Mouse (Mus musculus) NIH3T3 (cell line): ENCODE measurements at regions not wholly inside any gene's neighbourhood (a gene's known extent, or its start where the extent isn't known, plus 50 kb on each side); places are given as distances from the start of the nearest gene placed in this dataset.

ENCODE experiments used
- DNase-seq: peaks from one replicate; pipeline ENCODE4 v3.0.0-alpha.2; 2012; ENCODE audit warnings: low read depth

DNA sequence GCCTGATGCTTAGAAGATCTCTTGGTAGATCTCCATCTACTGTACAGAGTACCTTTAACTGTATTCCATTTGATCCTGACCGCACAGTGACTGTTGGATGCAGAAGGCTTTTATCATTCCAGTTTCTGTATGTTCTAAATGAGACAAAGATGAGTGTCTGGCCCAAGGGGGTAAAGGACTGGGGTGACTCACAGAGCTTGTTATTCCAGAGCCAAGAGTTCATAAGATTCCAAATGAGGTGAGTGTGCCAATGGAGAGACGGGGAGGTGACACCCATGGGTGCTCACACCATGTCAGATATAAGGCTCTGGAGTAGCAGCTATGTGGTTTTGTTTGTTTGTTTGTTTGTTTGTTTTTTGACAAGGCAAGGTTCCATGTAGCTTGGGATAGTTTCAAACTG is 54.8 kb upstream of the Lclat1 start:
- peak; percentile 54 for DNase-seq

DNA sequence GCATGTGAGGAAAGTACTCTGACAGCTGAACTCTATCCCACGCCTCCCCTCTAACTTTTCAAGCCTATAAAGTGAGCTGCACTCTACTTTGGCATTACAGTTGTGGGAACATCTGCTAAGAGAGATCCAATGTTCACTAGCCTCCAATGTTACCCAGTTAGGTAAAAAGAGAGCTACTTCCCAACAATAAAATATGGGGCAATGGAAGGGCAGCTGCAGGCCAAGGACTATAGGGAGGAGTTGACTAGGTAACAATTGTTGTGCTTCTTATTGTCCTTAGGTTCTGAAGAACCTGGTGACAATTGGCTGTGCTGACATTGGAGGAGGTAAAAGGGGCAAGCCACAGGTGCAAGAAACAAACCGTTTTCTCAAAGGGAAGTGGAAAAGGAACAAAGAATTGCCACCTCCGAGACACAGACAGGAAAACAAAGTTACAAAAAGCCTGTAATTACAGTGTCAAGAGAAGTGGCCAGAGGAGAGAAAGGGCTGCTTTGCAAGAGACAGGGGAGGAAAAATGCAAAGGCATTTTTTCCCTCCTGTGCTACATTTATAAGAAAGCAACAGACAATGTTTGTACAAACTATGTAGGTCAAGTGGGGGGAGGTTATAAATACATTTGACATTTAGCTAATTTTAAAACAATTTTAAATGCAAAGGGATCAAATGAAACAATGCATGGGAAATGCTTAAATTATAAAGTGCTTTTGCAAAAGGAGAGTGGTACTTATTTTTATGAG is 54.1 kb upstream of the Lclat1 start:
- no peak for DNase-seq

DNA sequence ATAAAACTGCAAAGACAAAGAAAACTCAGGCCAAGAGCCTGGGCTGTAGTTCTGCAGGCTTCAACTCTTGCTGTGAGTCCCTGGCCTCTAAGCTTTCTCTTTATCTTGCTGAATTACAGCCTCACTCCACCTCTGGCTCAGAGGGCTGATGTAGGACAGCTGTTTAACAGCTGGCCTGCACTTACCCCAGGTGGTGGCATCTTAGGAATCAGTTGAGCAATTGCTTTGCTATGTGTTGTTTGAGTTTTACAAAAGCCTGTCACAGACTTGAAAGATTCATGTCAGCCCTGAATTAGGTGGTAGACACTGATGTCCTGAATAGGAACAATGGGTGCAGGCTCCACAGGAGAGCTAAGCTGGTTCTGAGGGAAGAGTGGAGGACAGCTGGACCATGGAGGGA is 53.6 kb upstream of the Lclat1 start:
- peak; percentile 33 for DNase-seq

DNA sequence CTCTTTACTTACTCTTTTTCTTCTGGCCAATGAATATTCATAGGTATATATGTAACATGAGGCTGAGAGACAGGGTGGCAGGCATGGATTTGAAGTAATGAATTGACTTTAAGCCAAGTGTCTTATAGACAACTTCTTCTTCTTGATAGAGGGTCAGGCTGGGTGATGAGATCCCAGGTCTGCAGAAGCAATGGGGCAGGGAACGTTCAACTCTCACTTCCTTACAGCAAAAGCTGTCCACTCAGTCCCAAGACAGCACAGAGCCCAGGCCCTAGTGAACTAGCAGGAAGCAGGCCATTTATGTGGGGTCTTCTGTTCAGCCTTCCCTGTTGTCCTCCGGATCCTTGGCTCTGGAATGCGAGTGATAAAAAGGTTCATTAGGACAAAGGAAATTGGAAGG is 52.6 kb upstream of the Lclat1 start:
- DNase-seq: no peak

DNA sequence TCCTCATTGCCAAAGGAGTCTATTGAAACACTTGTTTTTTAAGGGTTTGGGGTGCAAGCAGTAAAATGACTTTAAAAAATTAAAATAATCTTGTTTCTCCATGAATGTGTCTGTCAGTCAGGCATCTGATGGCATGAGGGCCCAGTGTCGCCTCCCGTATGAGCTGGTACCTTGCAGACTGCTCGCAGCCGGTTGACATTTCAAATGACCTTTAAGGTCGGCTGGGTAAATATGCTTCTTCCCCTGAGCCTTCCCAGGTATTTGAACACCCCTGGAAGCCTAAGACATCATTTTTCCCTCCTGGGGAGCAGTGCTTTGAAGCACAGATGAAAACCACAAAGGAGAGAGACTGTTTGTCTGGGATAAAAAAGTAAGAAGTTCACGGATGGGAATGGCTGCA is 52.2 kb upstream of the Lclat1 start:
- DNase-seq: no peak

DNA sequence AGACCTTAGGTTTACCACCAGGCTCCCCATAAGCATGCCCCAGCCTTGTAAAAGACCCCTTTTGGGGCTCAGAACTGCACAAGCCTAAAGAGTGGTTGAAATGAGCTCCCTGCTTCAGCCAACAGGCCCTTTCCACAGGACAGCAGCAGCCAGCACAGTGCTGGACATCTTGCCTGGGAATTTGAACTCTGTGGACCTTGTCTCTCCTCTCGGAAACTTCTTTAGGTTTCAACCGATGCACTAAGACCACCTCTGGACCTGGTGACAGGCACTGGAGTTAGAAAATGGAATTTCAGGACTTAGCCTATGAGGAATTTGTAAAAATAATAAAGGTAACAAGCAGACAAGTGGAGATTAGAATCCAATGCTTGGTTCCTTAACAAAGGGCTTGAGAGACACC is 51.2 kb upstream of the Lclat1 start:
- DNase-seq: no peak
